Mouse (Mus musculus) bone marrow macrophage, adult 2 months (primary cell): ENCODE measurements around the gene Btn1a1.

Experiments used
- CTCF ChIP-seq: IDR thresholded peaks from 2 replicates; pipeline ENCODE4 v1.5.1; 2012; ENCODE audit warnings: low read depth, mild to moderate bottlenecking, low read length, moderate library complexity
- POLR2A ChIP-seq: IDR thresholded peaks from 2 replicates; pipeline ENCODE4 v1.6.1; 2012; ENCODE audit warnings: mild to moderate bottlenecking, low read depth, low read length, borderline replicate concordance

GRCm38 (mm10) chr13:23435676-23436075 is 30.0 kb downstream of the Btn1a1 start:
- no peak for TF ChIP-seq POLR2A
- no peak for TF ChIP-seq CTCF
